Mouse (Mus musculus) CH12.LX (cell line): ENCODE results near the gene Brca1.

Experiments used
- CHD1 ChIP-seq: IDR thresholded peaks from 2 replicates; pipeline ENCODE4 v1.6.1; 2012; ENCODE audit warnings: low read depth, low read length, improper control_type of control experiment, inconsistent platforms
- CTCF ChIP-seq, 2 experiments: IDR thresholded peaks in 1 of 2; conservative IDR thresholded peaks in 1 of 2; 2 replicates each; pipeline ENCODE4 v1.5.1; 2011 to 2012; ENCODE audit warnings: low read depth in 2 of 2, low read length in 2 of 2, improper control_type of control experiment in 1 of 2, inconsistent platforms in 1 of 2, mild to moderate bottlenecking in 1 of 2, moderate library complexity in 1 of 2
- E2F4 ChIP-seq: IDR thresholded peaks from 2 replicates; pipeline ENCODE4 v1.6.1; 2011; ENCODE audit warnings: low read depth, low read length, improper control_type of control experiment; ENCODE audit not compliant: insufficient replicate concordance
- HCFC1 ChIP-seq: IDR thresholded peaks from 2 replicates; pipeline ENCODE4 v1.6.1; 2012; ENCODE audit warnings: low read depth, mild to moderate bottlenecking, inconsistent platforms, low read length, improper control_type of control experiment
- JUND ChIP-seq: conservative IDR thresholded peaks from 2 replicates; pipeline ENCODE4 v1.6.1; 2011; ENCODE audit warnings: low read depth, low read length, improper control_type of control experiment
- MAFK ChIP-seq: IDR thresholded peaks from 2 replicates; pipeline ENCODE4 v1.6.1; 2011; ENCODE audit warnings: low read length, improper control_type of control experiment; ENCODE audit not compliant: insufficient replicate concordance
- MAX ChIP-seq: IDR thresholded peaks from 2 replicates; pipeline ENCODE4 v1.6.1; 2011; ENCODE audit warnings: low read length, improper control_type of control experiment
- MXI1 ChIP-seq: IDR thresholded peaks from 2 replicates; pipeline ENCODE4 v1.6.1; 2011; ENCODE audit warnings: mild to moderate bottlenecking, low read depth, low read length, improper control_type of control experiment
- MYC ChIP-seq: IDR thresholded peaks from 2 replicates; pipeline ENCODE4 v1.6.1; 2011; ENCODE audit warnings: low read depth, mild to moderate bottlenecking, improper control_type of control experiment, low read length
- POLR2A ChIP-seq: IDR thresholded peaks from 2 replicates; pipeline ENCODE4 v1.6.1; 2011; ENCODE audit warnings: low read depth, mild to moderate bottlenecking, improper control_type of control experiment, low read length
- USF2 ChIP-seq: conservative IDR thresholded peaks from 2 replicates; pipeline ENCODE4 v1.6.1; 2011; ENCODE audit warnings: low read depth, low read length, improper control_type of control experiment
- ZC3H11A ChIP-seq: IDR thresholded peaks from 2 replicates; pipeline ENCODE4 v1.6.1; 2012; ENCODE audit warnings: low read depth, mild to moderate bottlenecking, inconsistent platforms, low read length, improper control_type of control experiment
- ZKSCAN1 ChIP-seq: IDR thresholded peaks from 2 replicates; pipeline ENCODE4 v1.6.1; 2012; ENCODE audit warnings: low read depth, inconsistent platforms, low read length, improper control_type of control experiment, borderline replicate concordance

GRCm38 (mm10) chr11:101464211-101465100, 87.3 kb downstream of the Brca1 start, which contains the start of gene Rnd2:
- no peak for TF ChIP-seq USF2
- TF ChIP-seq CHD1, result no peak
- TF ChIP-seq MAFK, result no peak
- TF ChIP-seq POLR2A, result no peak
- TF ChIP-seq HCFC1, result no peak
- no peak for TF ChIP-seq MXI1
- TF ChIP-seq CTCF (conservative IDR thresholded peaks at IDR 0.05 in 1 of 2, IDR thresholded peaks at IDR 0.05 in 1 of 2; ENCODE audit: low read depth in 2 of 2, low read length in 2 of 2), result no peak
- no peak for TF ChIP-seq ZC3H11A
- no peak; the same call in 1 of the 2 replicates for TF ChIP-seq MAX
- no peak for TF ChIP-seq JUND
- no peak for TF ChIP-seq ZKSCAN1
- TF ChIP-seq MYC, result no peak
- TF ChIP-seq E2F4, result no peak
